Mouse (Mus musculus) hindbrain, embryonic 16.5 days (tissue): ENCODE measurements around the gene Rnf41. TPM values are rescaled to one million over a fixed set of nuclear protein-coding genes. Genes with fewer than 3 reads are reported as not detected.

Experiments
- ATAC-seq: fragments of 200-750 bp; cut with Nextera tagmentation; 2 replicates; pipeline ENCODE4 v1.8.0; 2017; ENCODE audit warnings: moderate TSS enrichment, moderate library complexity
- H3K27ac ChIP-seq: fragments of 300-500 bp; sonication (generic); 2 replicates; pipeline ENCODE4 v1.5.1; 2014; ENCODE audit warnings: low read depth, mild to moderate bottlenecking, control low read depth, low read length, moderate library complexity
- H3K27me3 ChIP-seq: fragments of 300-500 bp; sonication (generic); replicated peaks from 2 replicates; pipeline ENCODE4 v1.6.1; 2014; ENCODE audit warnings: low read length; ENCODE audit not compliant: control insufficient read depth, insufficient read depth
- H3K36me3 ChIP-seq: fragments of 300-500 bp; sonication (generic); 2 replicates; pipeline ENCODE4 v1.6.1; 2014; ENCODE audit warnings: mild to moderate bottlenecking, low read length, moderate library complexity, mixed read lengths; ENCODE audit not compliant: control insufficient read depth, insufficient read depth
- H3K4me1 ChIP-seq: fragments of 300-500 bp; sonication (generic); 2 replicates; pipeline ENCODE4 v1.6.1; 2014; ENCODE audit warnings: low read depth, low read length; ENCODE audit not compliant: control insufficient read depth, insufficient read depth
- H3K4me2 ChIP-seq: fragments of 300-500 bp; sonication (generic); 2 replicates; pipeline ENCODE4 v1.6.1; 2014; ENCODE audit warnings: mild to moderate bottlenecking, low read length, control low read depth, moderate library complexity
- H3K4me3 ChIP-seq: fragments of 300-500 bp; sonication (generic); 2 replicates; pipeline ENCODE4 v1.5.1; 2014; ENCODE audit warnings: mild to moderate bottlenecking, low read length, control low read depth, moderate library complexity
- H3K9ac ChIP-seq: fragments of 300-500 bp; sonication (generic); 2 replicates; pipeline ENCODE4 v1.6.1; 2014; ENCODE audit warnings: low read depth, mild to moderate bottlenecking, control low read depth, low read length, moderate library complexity
- H3K9me3 ChIP-seq: fragments of 300-500 bp; sonication (generic); 2 replicates; pipeline ENCODE4 v1.6.1; 2014; ENCODE audit warnings: mild to moderate bottlenecking, low read length, moderate library complexity; ENCODE audit not compliant: control insufficient read depth
- WGBS: fragments of 180-500 bp; shearing (Covaris S2); extraction: QIAGEN DNeasy Blood & Tissue Kit; methylation state at CpG from one replicate; pipeline ENCODE4 v1.1.7; 2014; 5-methylcytosine and 5-hydroxymethylcytosine counted together
- polyA plus RNA-seq: library from polyadenylated mRNA; unstranded; fragments of >200 nt; fragmentation: Nextera tagmentation; extraction: Ambion mirVana; gene quantifications from 2 replicates; pipeline ENCODE4 v1.2.1, GENCODE M21; 2015

Rnf41 gene
- polyA plus RNA-seq, 1 experiment from 2014 or later: 98.3 TPM

GRCm38 (mm10) chr10:128370601-128371000 is 40.9 kb upstream of the Rnf41 start:
- Histone ChIP-seq H3K9ac (no peak overlapping the region), H3K36me3 (no peaks in the 10 kb centered on the region), H3K4me2 (no peak overlapping the region), H3K4me1 (peaks cover 15% of the 10 kb centered on the region), H3K4me3 (no peak overlapping the region), H3K27ac (no peak overlapping the region), H3K27me3 (no peaks in the 10 kb centered on the region), H3K9me3 (no peaks in the 10 kb centered on the region)
- no peak for ATAC-seq
- 58% methylated on average over 4 of the region's 4 CpGs for WGBS

- no peaks in the 10 kb centered on the region for H3K27me3 ChIP-seq
- H3K9ac ChIP-seq: no peak overlapping the region
- no peak overlapping the region for H3K27ac ChIP-seq
- H3K9me3 ChIP-seq: no peaks in the 10 kb centered on the region
- H3K4me3 ChIP-seq: no peak overlapping the region
- H3K36me3 ChIP-seq: no peaks in the 10 kb centered on the region
- no peak overlapping the region for H3K4me2 ChIP-seq
- 82% methylated on average over 5 of the region's 5 CpGs for WGBS
- ATAC-seq: no peak
- peaks cover 21% of the 10 kb centered on the region for H3K4me1 ChIP-seq
Observed at GRCm38 (mm10) chr10:128372142-128372541, 39.3 kb upstream of the Rnf41 start.

- H3K9me3 ChIP-seq: no peaks in the 10 kb centered on the region
- 80% methylated on average over 6 of the region's 6 CpGs for WGBS
Observed at GRCm38 (mm10) chr10:128372989-128373748, 38.3 kb upstream of the Rnf41 start.

GRCm38 (mm10) chr10:128374393-128374792 is 37.1 kb upstream of the Rnf41 start:
- Histone ChIP-seq H3K27me3 (no peaks in the 10 kb centered on the region), H3K36me3 (peaks cover 2% of the 10 kb centered on the region), H3K9ac (no peak overlapping the region), H3K27ac (no peak overlapping the region), H3K9me3 (no peaks in the 10 kb centered on the region), H3K4me2 (no peak overlapping the region), H3K4me3 (no peak overlapping the region), H3K4me1 (peaks cover 24% of the 10 kb centered on the region)
- WGBS: 67% methylated on average over 6 of the region's 6 CpGs
- no peak for ATAC-seq

More at GRCm38 (mm10) chr10:128372989-128373748, 38.3 kb upstream of the Rnf41 start:
- Histone ChIP-seq H3K4me2 (no peak overlapping the region), H3K36me3 (no peaks in the 10 kb centered on the region), H3K4me1 (peaks cover 14% of the 10 kb centered on the region), H3K27ac (no peak overlapping the region), H3K4me3 (no peak overlapping the region), H3K9ac (no peak overlapping the region), H3K27me3 (no peaks in the 10 kb centered on the region)
- ATAC-seq: no peak

- no peak for ATAC-seq
- Histone ChIP-seq H3K4me1 (peaks cover 21% of the 10 kb centered on the region), H3K27ac (peak overlapping the region; percentile 98), H3K36me3 (peaks cover 10% of the 10 kb centered on the region), H3K9ac (peak overlapping the region; percentile 100), H3K27me3 (no peaks in the 10 kb centered on the region), H3K4me2 (peak overlapping the region; percentile 83), H3K4me3 (peak overlapping the region; percentile 97), H3K9me3 (no peaks in the 10 kb centered on the region)
- 38% methylated on average over 4 of the region's 4 CpGs for WGBS
Observed at GRCm38 (mm10) chr10:128376099-128376454, 35.4 kb upstream of the Rnf41 start.

- H3K9me3 ChIP-seq: no peaks in the 10 kb centered on the region
- H3K4me3 ChIP-seq: peak within 1 kb of the TSS; percentile 97
- no peaks in the 10 kb centered on the region for H3K27me3 ChIP-seq
- H3K36me3 ChIP-seq: peaks cover 13% of the 10 kb centered on the region
- 0% methylated on average over 28 of the region's 73 CpGs for WGBS
- peak; percentile 93 for ATAC-seq
- peak within 1 kb of the TSS; percentile 98 for H3K27ac ChIP-seq
- peak within 1 kb of the TSS; percentile 83 for H3K4me2 ChIP-seq
- H3K4me1 ChIP-seq: peaks cover 21% of the 10 kb centered on the region
- peak within 1 kb of the TSS; percentile 100 for H3K9ac ChIP-seq
Observed at GRCm38 (mm10) chr10:128376455-128377211, 34.8 kb upstream of the Rnf41 start, which contains the start of gene Ankrd52. TSS of gene Ankrd52 (plus strand) at chr10:128377115.

- WGBS: under 1% methylated on average over 34 of the region's 47 CpGs
- peak; percentile 68 for ATAC-seq
- H3K4me1 ChIP-seq: peaks cover 21% of the 10 kb centered on the region
Observed at GRCm38 (mm10) chr10:128377222-128377939, 34.1 kb upstream of the Rnf41 start.

GRCm38 (mm10) chr10:128377940-128378448 is 33.5 kb upstream of the Rnf41 start:
- Histone ChIP-seq H3K36me3 (peaks cover 26% of the 10 kb centered on the region), H3K4me2 (peak overlapping the region; percentile 83), H3K9ac (peak overlapping the region; percentile 100), H3K4me3 (peak overlapping the region; percentile 97), H3K9me3 (no peaks in the 10 kb centered on the region), H3K4me1 (peaks cover 21% of the 10 kb centered on the region), H3K27me3 (no peaks in the 10 kb centered on the region), H3K27ac (peak overlapping the region; percentile 98)
- WGBS: 53% methylated on average over 14 of the region's 14 CpGs
- no peak for ATAC-seq

More at GRCm38 (mm10) chr10:128377222-128377939, 34.1 kb upstream of the Rnf41 start:
- Histone ChIP-seq H3K9me3 (no peaks in the 10 kb centered on the region), H3K4me2 (peak overlapping the region; percentile 83), H3K36me3 (peaks cover 20% of the 10 kb centered on the region), H3K27ac (peak overlapping the region; percentile 98), H3K27me3 (no peaks in the 10 kb centered on the region), H3K4me3 (peak overlapping the region; percentile 97), H3K9ac (peak overlapping the region; percentile 100)
